Mouse (Mus musculus) frontal cortex, adult (tissue): ENCODE data around the gene Aplnr.
A peak's percentile ranks its signal among the peaks of the same experiment; 100 is the strongest.

ENCODE experiments used
- ATAC-seq: cut with Nextera tagmentation; 2 replicates; pipeline ENCODE4 v1.9.2; 2017; ENCODE audit warnings: mild to moderate bottlenecking, moderate library complexity, mixed read lengths; ENCODE audit not compliant: low TSS enrichment

The Aplnr gene

DNA sequence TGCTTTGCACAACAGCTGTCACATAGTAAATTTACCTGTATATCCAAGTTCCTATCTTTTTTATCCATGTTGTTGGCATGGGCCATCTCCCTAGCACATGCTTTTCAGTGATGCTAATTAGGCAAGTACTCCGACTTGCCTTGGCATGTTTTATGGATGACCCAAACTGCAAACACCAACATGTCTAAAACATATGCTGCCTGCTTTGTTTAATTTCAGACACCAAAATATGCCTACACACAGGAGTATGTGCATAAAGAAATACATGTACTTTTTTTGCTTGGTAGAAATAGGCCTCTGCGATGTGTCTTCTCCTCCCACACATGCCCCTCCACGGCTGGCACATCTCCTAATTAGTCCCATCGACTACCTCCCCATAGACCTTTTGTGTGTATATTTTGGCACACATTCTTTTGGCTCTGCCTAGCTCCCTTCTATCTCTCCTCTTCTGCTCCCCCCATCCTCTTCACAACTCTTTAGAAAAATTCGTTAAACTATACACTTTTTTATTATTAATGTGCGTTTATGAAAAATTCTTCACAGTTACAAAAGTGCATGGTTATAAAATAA lies 51.6 kb downstream of the Aplnr start:
- 0 out of 2 replicates have a peak, but pooled peaks have one; percentile 14 for ATAC-seq
